Mouse (Mus musculus) olfactory bulb, adult 2 months (tissue): Measurements from ENCODE around the gene Paics. TPM values are rescaled to one million over a fixed set of nuclear protein-coding genes. Genes with fewer than 3 reads are reported as not detected.

Source experiments
- H3K27ac ChIP-seq: fragments of 200-500 bp; 2 replicates; pipeline ENCODE4 v1.5.1; 2012; ENCODE audit warnings: low read depth, low read length; ENCODE audit not compliant: insufficient read depth
- H3K4me1 ChIP-seq: fragments of 200-500 bp; 2 replicates; pipeline ENCODE4 v1.6.1; 2012; ENCODE audit warnings: low read length; ENCODE audit not compliant: control insufficient read depth, insufficient read depth
- H3K4me3 ChIP-seq: fragments of 200-500 bp; 2 replicates; pipeline ENCODE4 v1.5.1; 2012; ENCODE audit warnings: mild to moderate bottlenecking, low read depth, low read length, moderate library complexity; ENCODE audit not compliant: insufficient read depth
- CTCF ChIP-seq: fragments of 200-500 bp; IDR thresholded peaks from 2 replicates; pipeline ENCODE4 v1.5.1; 2012; ENCODE audit warnings: low read depth, mild to moderate bottlenecking, low read length, moderate library complexity; ENCODE audit not compliant: insufficient read depth
- POLR2A ChIP-seq: fragments of 200-500 bp; IDR thresholded peaks from 2 replicates; pipeline ENCODE4 v1.6.1; 2012; ENCODE audit warnings: mild to moderate bottlenecking, low read depth, low read length, moderate library complexity; ENCODE audit not compliant: insufficient read depth
- WGBS: fragments of 180-500 bp; shearing (Covaris S2); methylation state at CpG from one replicate; pipeline ENCODE4 v1.1.7; 2018; 5-methylcytosine and 5-hydroxymethylcytosine counted together
- polyA plus RNA-seq: library from polyadenylated mRNA; stranded (reverse); fragments of >200 nt; gene quantifications from 2 replicates; pipeline ENCODE4 v1.2.4, GENCODE M21; 2012; ENCODE audit warnings: low replicate concordance; ENCODE audit not compliant: missing spikeins, insufficient read depth, insufficient read length

Gene Paics
- polyA plus RNA-seq, 1 experiment, result not detected

DNA sequence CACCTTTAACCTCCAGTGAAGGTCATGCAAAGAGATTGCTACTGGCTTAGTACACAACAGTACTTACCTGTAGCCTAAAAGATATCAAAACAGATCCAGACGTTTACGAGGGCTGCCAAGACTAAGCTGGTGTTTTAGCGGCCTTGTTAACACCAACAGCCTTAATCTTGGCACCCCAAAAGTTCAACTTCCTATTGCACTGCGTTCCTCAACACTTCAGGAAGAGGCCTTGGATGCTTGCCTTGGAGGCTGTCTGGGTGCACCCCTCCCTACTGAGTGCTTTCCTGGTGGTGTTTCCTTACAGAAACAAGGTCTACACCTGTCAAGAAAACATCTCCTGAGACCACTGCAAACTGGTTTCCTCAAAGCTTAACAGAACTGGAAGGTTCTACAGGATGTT lies 4.0 kb upstream of the Paics start:
- H3K4me3 ChIP-seq, result no peak overlapping the region
- 81% methylated on average over 4 of the region's 4 CpGs for WGBS
- no peak overlapping the region for H3K27ac ChIP-seq
- peaks cover 8% of the 10 kb centered on the region; the same call in 1 of the 2 replicates for H3K4me1 ChIP-seq
- TF ChIP-seq POLR2A (no peak), CTCF (no peak)

- Histone ChIP-seq H3K27ac (no peak overlapping the region), H3K4me1 (peaks cover 8% of the 10 kb centered on the region; the same call in 1 of the 2 replicates), H3K4me3 (no peak overlapping the region)
- no peak for TF ChIP-seq CTCF
- no peak for TF ChIP-seq POLR2A
- WGBS, result 96% methylated on average over 4 of the region's 4 CpGs
Observed at GRCm38 (mm10) chr5:76947758-76948157, 3.3 kb upstream of the Paics start.

DNA sequence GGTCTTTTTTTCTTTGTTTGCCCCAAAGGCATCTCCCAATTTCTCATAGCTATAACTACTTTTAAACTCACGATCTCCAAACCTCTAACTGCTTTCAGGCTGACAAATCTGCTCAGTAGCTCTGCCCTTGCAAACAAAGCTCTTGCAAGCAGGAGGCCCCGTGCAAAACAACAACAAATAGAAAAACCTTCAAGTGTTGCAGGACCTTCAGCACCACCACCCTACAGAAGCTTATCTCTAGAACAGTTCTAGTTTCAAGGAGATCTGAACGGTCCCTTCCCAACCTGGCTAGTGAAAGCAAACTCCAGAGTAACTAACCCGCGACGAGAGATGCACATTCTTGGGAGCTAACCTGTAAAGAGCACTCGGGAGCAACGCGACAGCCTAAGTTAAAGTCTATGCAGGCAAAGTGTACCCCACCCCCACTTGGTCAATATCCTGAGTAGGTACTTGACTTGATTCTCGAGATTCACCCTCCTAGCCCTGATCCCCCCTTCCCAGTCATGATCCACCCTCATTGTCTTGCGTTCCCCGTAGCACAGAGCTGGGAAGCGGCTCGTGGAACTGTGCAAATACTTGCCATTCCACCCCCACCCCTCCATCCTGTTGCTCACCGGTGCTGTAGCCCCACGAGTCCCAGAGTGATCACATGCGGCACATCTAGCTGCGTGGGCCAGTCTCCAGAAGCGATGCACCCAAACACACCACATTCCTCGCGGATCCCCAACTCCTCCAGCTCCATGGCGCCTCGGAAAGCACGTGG lies 583 bp upstream of the Paics start:
- Histone ChIP-seq H3K4me3 (peak overlapping the region; percentile 99), H3K27ac (no peak overlapping the region), H3K4me1 (peaks cover 8% of the 10 kb centered on the region; the same call in 1 of the 2 replicates)
- TF ChIP-seq CTCF, result no peak
- no peak for TF ChIP-seq POLR2A
- under 1% methylated on average over 24 of the region's 24 CpGs for WGBS

- Histone ChIP-seq H3K27ac (no peak overlapping the region), H3K4me1 (peaks cover 5% of the 10 kb centered on the region; the same call in 1 of the 2 replicates), H3K4me3 (peak overlapping the region; percentile 99)
- TF ChIP-seq POLR2A, result no peak
- no peak for TF ChIP-seq CTCF
- WGBS, result 7% methylated on average over 7 of the region's 7 CpGs
Observed at GRCm38 (mm10) chr5:76952112-76953040, 1.3 kb downstream of the Paics start.

- 47% methylated on average over 3 of the region's 3 CpGs for WGBS
- TF ChIP-seq CTCF (no peak), POLR2A (no peak)
Observed at GRCm38 (mm10) chr5:76953794-76954193, 2.7 kb downstream of the Paics start.

DNA sequence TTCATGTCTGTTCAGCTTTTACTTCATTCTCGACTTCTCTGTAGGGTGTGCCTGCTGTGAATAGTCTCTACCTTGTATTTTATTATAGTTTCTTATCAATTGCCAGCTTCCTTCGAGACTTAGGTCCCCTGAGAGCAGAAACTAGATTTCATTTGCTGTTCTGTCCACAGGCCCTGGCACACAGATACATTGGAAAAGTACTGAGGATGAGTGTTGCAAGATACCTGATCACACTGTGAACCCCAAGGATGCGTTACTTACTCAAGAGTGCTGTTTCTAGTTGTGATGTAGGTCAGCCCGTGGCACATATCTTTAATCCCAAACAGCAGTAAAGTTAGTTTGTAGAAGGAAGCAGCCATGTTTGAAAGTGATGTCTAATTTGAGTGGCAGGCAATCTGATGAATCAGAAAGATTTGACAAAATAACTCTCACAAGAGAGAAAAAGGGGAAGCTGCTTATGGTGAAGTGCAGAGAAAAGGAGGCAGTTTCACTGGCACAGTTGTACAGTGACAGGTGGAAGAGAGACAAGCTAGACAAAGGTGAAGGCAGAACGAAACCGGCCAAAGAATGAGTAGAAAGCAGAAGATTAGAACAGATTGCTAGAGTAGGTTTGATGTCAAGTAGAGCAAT lies 3.3 kb downstream of the Paics start:
- Histone ChIP-seq H3K27ac (no peak overlapping the region), H3K4me1 (peaks cover 2% of the 10 kb centered on the region; the same call in 1 of the 2 replicates), H3K4me3 (no peak overlapping the region)
- 75% methylated on average over 6 of the region's 6 CpGs for WGBS
- no peak for TF ChIP-seq POLR2A
- no peak for TF ChIP-seq CTCF

More at GRCm38 (mm10) chr5:76953794-76954193, 2.7 kb downstream of the Paics start:
- H3K27ac ChIP-seq, result no peak overlapping the region
- H3K4me1 ChIP-seq, result peaks cover 2% of the 10 kb centered on the region; the same call in 1 of the 2 replicates
- no peak overlapping the region for H3K4me3 ChIP-seq

- Histone ChIP-seq H3K27ac (no peak overlapping the region), H3K4me3 (no peak overlapping the region), H3K4me1 (no peaks in the 10 kb centered on the region)
- TF ChIP-seq CTCF (no peak), POLR2A (no peak)
- WGBS, result 82% methylated on average over 4 of the region's 4 CpGs
Observed at GRCm38 (mm10) chr5:76955474-76955873, 4.4 kb downstream of the Paics start.

- WGBS, result 97% methylated on average over 1 of the region's 1 CpGs
- Histone ChIP-seq H3K4me3 (no peak overlapping the region), H3K4me1 (no peaks in the 10 kb centered on the region), H3K27ac (no peak overlapping the region)
- TF ChIP-seq CTCF (no peak), POLR2A (no peak)
Observed at GRCm38 (mm10) chr5:76957954-76958353, 6.8 kb downstream of the Paics start.

DNA sequence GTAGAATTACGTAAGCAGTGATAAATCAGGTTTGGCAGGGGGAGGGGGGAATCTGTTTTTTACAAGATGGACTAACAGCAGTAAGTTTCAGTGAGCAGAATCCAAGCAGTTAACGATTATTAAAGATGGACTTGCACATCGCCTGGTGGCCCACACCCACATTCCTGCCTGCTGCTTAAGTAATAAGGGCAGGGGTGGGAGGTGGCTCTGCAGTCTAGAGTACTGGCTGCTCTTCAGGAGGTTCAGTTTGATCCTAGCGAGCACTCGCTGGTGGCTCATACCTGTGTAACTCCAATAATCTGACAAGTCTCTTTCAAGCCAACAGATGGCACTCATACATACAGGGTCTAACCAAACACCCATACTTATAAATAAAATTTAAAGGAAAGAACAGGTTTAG lies 8.5 kb downstream of the Paics start:
- 90% methylated on average over 5 of the region's 5 CpGs for WGBS

More for the DNA sequence above, 8.5 kb downstream of the Paics start:
- H3K4me3 ChIP-seq, result no peak overlapping the region
- H3K27ac ChIP-seq, result no peak overlapping the region
- no peaks in the 10 kb centered on the region for H3K4me1 ChIP-seq
- no peak for TF ChIP-seq POLR2A
